Mouse (Mus musculus) embryonic facial prominence, embryonic 11.5 days (tissue): Measurements from ENCODE around the gene Cfdp1. TPM values are rescaled to one million over a fixed set of nuclear protein-coding genes. Genes with fewer than 3 reads are reported as not detected.

Experiments
- ATAC-seq: fragments of 200-750 bp; cut with Nextera tagmentation; replicated peaks from 2 replicates; pipeline ENCODE4 v1.8.0; 2017; ENCODE audit warnings: low read depth; ENCODE audit not compliant: insufficient number of reproducible peaks, low FRiP score, low TSS enrichment
- DNase-seq: peaks from one replicate; pipeline ENCODE4 v3.0.0-alpha.2; 2015; ENCODE audit warnings: low spot score
- H3K27ac ChIP-seq: fragments of 300-500 bp; sonication (generic); replicated peaks from 2 replicates; pipeline ENCODE4 v1.5.1; 2014; ENCODE audit warnings: mild to moderate bottlenecking, low read depth, low read length, control low read depth
- H3K27me3 ChIP-seq: fragments of 300-500 bp; sonication (generic); 2 replicates; pipeline ENCODE4 v1.6.1; 2014; ENCODE audit warnings: mild to moderate bottlenecking, low read length, moderate library complexity, mixed read lengths; ENCODE audit not compliant: control insufficient read depth, insufficient read depth
- H3K36me3 ChIP-seq: fragments of 300-500 bp; sonication (generic); replicated peaks from 2 replicates; pipeline ENCODE4 v1.6.1; 2014; ENCODE audit warnings: low read depth, mild to moderate bottlenecking, low read length, moderate library complexity, mixed read lengths; ENCODE audit not compliant: control insufficient read depth, insufficient read depth
- H3K4me1 ChIP-seq: fragments of 300-500 bp; sonication (generic); 2 replicates; pipeline ENCODE4 v1.6.1; 2014; ENCODE audit warnings: low read length, mixed read lengths; ENCODE audit not compliant: control insufficient read depth, insufficient read depth
- H3K4me2 ChIP-seq: fragments of 300-500 bp; sonication (generic); 2 replicates; pipeline ENCODE4 v1.6.1; 2014; ENCODE audit warnings: low read depth, mild to moderate bottlenecking, control low read depth, low read length, moderate library complexity
- H3K4me3 ChIP-seq: fragments of 300-500 bp; sonication (generic); 2 replicates; pipeline ENCODE4 v1.5.1; 2014; ENCODE audit warnings: low read depth, low read length, control low read depth
- H3K9ac ChIP-seq: fragments of 300-500 bp; sonication (generic); replicated peaks from 2 replicates; pipeline ENCODE4 v1.6.1; 2014; ENCODE audit warnings: mild to moderate bottlenecking, control low read depth, low read length
- H3K9me3 ChIP-seq: fragments of 300-500 bp; sonication (generic); replicated peaks from 2 replicates; pipeline ENCODE4 v1.6.1; 2016; ENCODE audit warnings: mild to moderate bottlenecking, low read length, inconsistent platforms, mixed read lengths; ENCODE audit not compliant: control insufficient read depth
- WGBS: fragments of 180-500 bp; shearing (Covaris S2); extraction: QIAGEN DNeasy Blood & Tissue Kit; methylation state at CpG from one replicate; pipeline ENCODE4 v1.1.7; 2014; 5-methylcytosine and 5-hydroxymethylcytosine counted together
- polyA plus RNA-seq: library from polyadenylated mRNA; unstranded; fragments of >200 nt; fragmentation: Nextera tagmentation; extraction: Ambion mirVana; gene quantifications from 2 replicates; pipeline ENCODE4 v1.2.1, GENCODE M21; 2014

The Cfdp1 gene
- polyA plus RNA-seq, 1 experiment from 2014 or later: 278 TPM

DNA sequence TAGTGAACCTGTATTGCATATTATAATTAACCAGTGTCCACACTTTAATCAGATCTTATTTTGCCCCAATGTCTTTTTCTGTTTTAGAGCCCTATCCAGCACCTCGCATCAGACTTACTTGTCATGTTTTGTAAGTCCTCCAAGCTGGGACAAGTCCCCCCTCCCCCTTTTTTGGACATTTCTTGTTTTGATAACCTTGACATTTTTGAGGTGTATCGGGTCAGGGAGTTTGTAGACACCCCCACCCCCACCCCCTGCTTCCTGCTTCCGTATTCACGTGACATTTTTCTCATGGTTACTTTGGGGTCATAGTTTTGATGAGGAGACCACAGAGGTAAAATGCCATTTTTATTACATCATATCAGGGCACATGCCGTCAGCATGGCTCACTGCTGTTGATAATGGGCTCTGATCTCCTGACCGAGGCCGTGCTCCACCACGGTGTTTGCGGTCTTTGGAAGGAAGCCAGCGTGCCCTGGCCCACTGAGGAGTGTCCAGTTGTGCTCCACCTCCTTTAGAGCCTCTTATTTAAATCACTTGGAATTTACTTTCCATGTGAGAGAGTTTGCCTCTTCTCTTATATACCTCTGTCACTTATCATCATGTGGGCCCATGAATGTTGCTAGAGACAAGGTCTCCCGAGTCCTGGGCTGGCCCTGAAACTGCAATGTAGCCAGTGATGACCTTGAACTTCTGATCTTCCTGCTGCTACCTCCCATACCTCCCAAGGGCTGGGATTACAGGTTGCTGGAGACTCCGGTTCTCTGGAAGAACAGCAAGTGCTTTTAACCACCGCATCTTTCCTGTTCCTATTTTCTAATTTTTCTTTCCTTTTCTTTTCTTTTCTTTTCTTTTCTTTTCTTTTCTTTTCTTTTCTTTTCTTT is 107.3 kb downstream of the Cfdp1 start:
- Histone ChIP-seq H3K27ac (no peak overlapping the region), H3K9me3 (no peaks in the 10 kb centered on the region), H3K4me2 (no peak overlapping the region), H3K4me1 (peaks cover 2% of the 10 kb centered on the region), H3K27me3 (no peaks in the 10 kb centered on the region), H3K4me3 (no peak overlapping the region), H3K36me3 (no peaks in the 10 kb centered on the region; the same call in 1 of the 2 replicates), H3K9ac (no peak overlapping the region)
- ATAC-seq (no peak), DNase-seq (no peak)
- WGBS: 71% methylated on average over 13 of the region's 13 CpGs

DNA sequence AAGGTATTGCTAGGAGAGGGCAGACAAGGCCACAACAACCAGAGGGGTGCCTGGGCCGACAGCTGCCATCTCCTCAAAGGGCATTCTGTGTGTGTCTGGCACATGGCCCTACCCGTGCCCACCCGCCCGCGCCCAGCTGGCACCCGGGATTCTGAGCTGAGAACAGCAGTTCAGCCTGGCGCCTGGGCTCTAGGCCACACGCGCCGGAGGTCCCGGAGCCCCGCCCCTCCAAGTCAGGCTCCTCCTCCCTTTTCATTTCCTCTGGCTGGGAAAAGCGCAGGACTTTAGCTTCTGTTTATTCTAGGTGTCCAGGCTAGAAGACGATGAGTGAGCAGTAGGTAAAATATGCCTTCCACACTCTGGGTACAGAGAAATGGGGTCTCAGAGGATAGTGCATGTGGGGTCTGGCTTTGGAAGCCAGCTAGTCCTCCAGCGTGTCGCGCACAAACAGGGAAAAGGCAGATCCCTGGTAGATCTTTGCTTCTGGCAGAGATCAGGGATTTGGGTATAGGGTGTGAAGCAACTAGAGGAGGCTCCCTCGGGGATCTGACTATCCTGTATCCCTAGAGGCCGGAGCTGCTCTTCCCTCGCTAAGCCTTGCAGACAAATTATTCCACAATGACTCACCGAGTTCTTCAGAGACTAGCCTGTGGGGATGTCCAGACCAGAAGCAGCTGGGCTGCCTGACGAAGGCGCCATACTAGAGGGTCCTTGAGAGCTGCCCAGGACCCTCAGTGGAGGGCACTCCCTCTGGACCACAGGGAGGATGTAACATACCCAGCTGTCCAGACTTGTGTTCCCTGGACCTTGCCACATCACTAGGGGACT is 108.3 kb downstream of the Cfdp1 start:
- no peaks in the 10 kb centered on the region for H3K27me3 ChIP-seq
- 3% methylated on average over 23 of the region's 23 CpGs for WGBS
- ATAC-seq (no peak), DNase-seq (peak; percentile 73)
- no peak overlapping the region for H3K27ac ChIP-seq
- no peak overlapping the region; the same call in 1 of the 2 replicates for H3K9ac ChIP-seq
- no peaks in the 10 kb centered on the region; the same call in 1 of the 2 replicates for H3K36me3 ChIP-seq
- H3K4me3 ChIP-seq: peak overlapping the region; percentile 12; the same call in 1 of the 2 replicates
- H3K4me1 ChIP-seq: peaks cover 2% of the 10 kb centered on the region
- peak overlapping the region; percentile 43 for H3K4me2 ChIP-seq
- H3K9me3 ChIP-seq: no peaks in the 10 kb centered on the region

DNA sequence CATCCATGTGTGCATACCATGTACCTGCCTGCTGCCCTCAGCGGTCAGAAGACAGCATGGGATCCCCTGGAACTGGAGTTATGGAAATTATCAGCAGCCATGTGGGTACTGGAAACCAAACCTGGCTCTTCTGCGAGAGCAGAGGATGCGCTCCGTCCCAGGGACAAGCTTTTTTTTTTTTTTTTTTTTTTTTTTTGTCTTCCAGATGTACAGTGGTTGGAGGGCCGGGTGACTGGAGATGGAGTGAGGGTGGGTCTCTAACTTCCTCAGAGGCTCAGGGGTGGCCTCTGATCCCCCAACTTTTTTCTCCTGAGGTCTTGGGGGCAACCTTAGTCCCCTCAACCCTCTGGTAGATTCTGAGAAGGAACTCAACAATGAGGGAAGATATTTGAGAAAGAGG is 109.0 kb downstream of the Cfdp1 start:
- H3K27me3 ChIP-seq: no peaks in the 10 kb centered on the region
- H3K4me2 ChIP-seq: no peak overlapping the region; the same call in 1 of the 2 replicates
- H3K27ac ChIP-seq: no peak overlapping the region
- DNase-seq (no peak), ATAC-seq (no peak)
- peaks cover 2% of the 10 kb centered on the region for H3K4me1 ChIP-seq
- WGBS: 48% methylated on average over 5 of the region's 5 CpGs
- H3K4me3 ChIP-seq: no peak overlapping the region
- H3K9me3 ChIP-seq: no peaks in the 10 kb centered on the region
- no peak overlapping the region; the same call in 1 of the 2 replicates for H3K9ac ChIP-seq
- no peaks in the 10 kb centered on the region; the same call in 1 of the 2 replicates for H3K36me3 ChIP-seq

DNA sequence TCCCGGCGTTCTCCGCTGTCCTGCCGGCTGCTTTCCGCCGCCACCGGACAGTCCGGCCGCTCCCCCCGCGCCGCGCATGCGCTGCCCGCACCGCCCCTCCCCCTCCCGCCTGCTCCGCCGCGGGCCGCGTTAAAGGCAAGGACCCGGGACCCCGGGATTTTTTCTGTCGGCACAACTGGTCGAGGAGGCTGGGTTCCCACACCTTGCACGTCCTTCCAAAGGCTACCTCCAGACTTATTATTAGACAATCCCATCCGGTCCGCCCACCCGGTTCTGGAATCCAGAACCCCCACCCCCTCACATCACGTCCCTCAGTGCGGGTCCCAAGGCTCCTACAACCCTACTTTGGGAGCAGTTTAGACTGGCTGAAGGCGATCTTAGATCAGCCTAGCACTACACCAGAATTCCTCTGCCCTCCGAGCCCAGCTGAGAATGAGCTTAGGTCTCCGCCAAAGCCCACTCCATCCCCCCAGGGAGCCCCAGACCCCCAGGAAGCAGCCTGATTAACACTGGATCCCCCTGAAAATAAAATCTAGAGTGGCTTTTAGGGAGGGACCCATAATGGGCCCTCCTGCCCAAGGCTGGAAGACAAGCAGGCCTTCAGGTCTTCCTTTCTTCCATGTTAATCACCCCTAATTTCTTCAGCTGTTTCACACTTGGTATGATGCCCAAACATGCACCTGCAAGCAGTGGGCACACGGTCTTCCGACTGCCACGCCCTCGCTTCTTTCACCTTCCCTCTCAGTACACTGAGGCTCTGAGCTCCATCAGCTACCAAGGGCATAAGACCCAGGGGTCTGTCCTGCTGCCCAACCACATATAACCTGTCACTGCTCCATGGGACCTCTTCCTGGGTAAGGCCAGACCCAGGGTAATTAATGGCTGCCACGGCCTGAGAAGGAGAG is 110.0 kb downstream of the Cfdp1 start, which contains the start of gene Bcar1:
Gene Bcar1 (minus strand): TSS at position 18 of the 905 bp plus-strand sequence.
- WGBS: 11% methylated on average over 29 of the region's 40 CpGs
- peak within 1 kb of the TSS; percentile 68 for H3K4me2 ChIP-seq

DNA sequence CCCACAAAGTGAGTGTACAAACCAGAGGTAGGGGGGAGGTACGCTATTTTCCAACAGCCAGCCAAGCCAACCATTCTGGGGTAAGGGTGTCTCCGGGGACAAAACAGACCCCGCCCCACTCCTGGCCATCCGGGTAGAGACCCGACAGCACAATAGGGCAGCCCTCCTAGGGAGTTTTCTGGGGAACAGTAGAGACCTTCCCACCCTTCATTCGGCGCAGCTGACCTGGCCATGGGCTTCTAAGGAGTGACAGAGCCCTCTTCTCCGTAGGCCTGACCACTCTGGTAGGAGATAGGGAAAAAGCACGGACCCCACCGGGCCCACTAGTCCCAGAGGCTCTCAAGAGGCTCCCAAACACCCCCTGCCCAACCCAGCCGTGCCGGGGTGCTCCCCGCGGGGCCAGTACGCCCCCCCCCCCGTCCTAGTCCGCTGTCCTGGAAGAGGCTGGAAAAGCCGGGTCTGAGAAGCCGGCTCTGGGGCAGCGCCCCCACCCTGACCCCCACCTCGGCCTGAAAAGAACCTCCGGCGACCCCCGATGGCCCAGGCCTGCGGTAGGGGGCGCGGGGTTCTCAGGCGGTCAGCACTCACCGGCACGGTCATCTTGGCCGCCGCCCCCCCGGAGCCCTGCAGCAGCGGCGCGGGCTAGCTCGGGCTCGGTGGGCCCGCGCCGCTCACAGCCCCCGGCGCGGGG is 110.8 kb downstream of the Cfdp1 start:
- WGBS: under 1% methylated on average over 31 of the region's 44 CpGs
- Histone ChIP-seq H3K4me1 (peaks cover 2% of the 10 kb centered on the region), H3K9me3 (no peaks in the 10 kb centered on the region), H3K4me2 (peak overlapping the region; percentile 68), H3K36me3 (no peaks in the 10 kb centered on the region; the same call in 1 of the 2 replicates), H3K27ac (peak overlapping the region; percentile 65), H3K27me3 (no peaks in the 10 kb centered on the region), H3K4me3 (peak overlapping the region; percentile 90), H3K9ac (peak overlapping the region; percentile 91)
- peak; percentile 20 for ATAC-seq
- DNase-seq: peak; percentile 67

More for the DNA sequence above, 110.0 kb downstream of the Cfdp1 start, which contains the start of gene Bcar1:
- H3K27me3 ChIP-seq: no peaks in the 10 kb centered on the region
- H3K4me1 ChIP-seq: peaks cover 2% of the 10 kb centered on the region
- DNase-seq (peak; percentile 91), ATAC-seq (peak; percentile 47)
- H3K36me3 ChIP-seq: no peaks in the 10 kb centered on the region; the same call in 1 of the 2 replicates
- H3K4me3 ChIP-seq: peak within 1 kb of the TSS; percentile 90
- H3K9ac ChIP-seq: peak within 1 kb of the TSS; percentile 91
- peak within 1 kb of the TSS; percentile 65 for H3K27ac ChIP-seq
- no peaks in the 10 kb centered on the region for H3K9me3 ChIP-seq

DNA sequence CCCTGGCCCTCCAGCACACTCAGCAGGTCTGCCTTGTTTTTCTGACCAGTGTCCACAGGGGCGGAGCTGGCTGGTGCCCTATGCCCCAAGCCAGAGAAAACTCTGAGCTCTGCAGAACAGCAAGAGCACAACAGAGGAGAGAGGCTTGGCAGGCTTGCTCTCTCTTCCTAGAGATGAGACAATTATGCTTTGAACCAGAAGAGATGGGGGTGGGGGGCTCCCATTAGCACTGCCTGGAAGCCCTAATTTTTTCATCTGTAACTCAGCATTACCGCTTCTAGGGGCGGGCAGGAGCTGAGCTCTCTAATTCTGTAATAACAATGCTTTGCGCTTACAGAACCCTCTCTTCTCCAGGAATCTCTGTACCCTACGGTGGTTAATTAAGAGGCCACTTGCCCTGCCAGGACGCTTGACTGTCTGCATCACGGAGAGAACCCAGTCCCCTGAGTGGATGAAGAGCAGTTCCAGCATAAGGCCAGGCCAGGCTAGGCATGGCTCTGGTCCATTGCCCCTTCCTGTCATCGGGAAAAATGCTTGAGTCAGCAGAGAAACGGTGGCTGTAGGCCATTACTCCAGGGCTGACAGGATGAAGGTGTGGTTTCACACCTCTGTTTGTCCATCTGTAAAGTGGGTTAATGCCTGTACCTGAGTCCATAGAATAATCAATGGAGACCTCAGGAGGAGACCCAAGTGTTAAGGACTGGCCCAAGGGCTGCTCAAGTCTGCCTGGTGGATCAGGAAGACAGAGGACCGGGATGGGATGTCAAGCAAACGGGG is 111.6 kb downstream of the Cfdp1 start:
- ATAC-seq (no peak), DNase-seq (no peak)
- Histone ChIP-seq H3K9me3 (no peaks in the 10 kb centered on the region), H3K4me1 (peaks cover 2% of the 10 kb centered on the region), H3K4me2 (peak overlapping the region; percentile 68), H3K4me3 (peak overlapping the region; percentile 90), H3K27me3 (no peaks in the 10 kb centered on the region), H3K36me3 (no peaks in the 10 kb centered on the region; the same call in 1 of the 2 replicates), H3K9ac (peak overlapping the region; percentile 91), H3K27ac (no peak overlapping the region)
- WGBS: 18% methylated on average over 11 of the region's 11 CpGs
